In the genomic region with DNA sequence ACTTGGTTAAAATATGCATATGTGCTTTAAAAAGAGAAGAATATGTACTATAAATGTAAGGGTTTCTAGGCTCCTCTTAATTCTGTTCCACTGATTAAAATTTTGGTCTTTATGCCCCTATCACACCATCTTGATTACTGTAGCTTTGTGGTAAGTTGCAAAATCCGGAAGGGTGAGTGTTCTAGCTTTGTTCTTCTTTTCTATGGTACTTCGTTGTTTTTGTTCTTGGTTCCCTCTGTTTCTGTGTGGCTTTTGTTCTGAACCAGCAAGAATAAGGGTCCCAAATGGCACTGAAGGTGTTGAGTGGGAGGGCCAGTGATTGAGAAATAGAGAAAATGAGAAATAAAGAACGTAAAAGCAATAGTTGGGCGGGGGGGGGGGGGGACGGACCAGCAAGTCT, we compare ENCODE assay signal across 30 mouse cellular contexts. TPM values are rescaled to one million over a fixed set of nuclear protein-coding genes. Genes with fewer than 3 reads are reported as not detected.
"Had no signal": no experiment of that assay in that cellular context is flagged by ENCODE, and none has a peak within 500 bp of the region (broad histone marks: within the 10 kb centered on the region; RNA-seq: fewer than 3 reads in every experiment).

No protein-coding gene starts in this region.

- H3K27ac ChIP-seq: intestine, embryonic 15.5 days; kidney, embryonic 15.5 days; limb, embryonic 12.5 days; limb, embryonic 15.5 days; liver, embryonic 12.5 days; midbrain, embryonic 10.5 days; midbrain, embryonic 13.5 days; neural tube, embryonic 13.5 days; stomach, postnatal 0 days had no signal

- DNase-seq: kidney, adult 11 months; kidney, adult 8-10 months; kidney, postnatal 14 days; kidney, postnatal 4 days; left cerebral cortex, postnatal 4 days; lung, adult 2 months; right cerebral cortex, adult 18-20 months; right cerebral cortex, postnatal 14 days; right cerebral cortex, postnatal 4 days; thymus, adult 2 months; thymus, postnatal 14 days; thymus, postnatal 4 days had no signal

- H3K27me3 ChIP-seq: intestine, embryonic 15.5 days; kidney, embryonic 15.5 days; limb, embryonic 12.5 days; limb, embryonic 15.5 days; liver, embryonic 12.5 days; midbrain, embryonic 13.5 days; neural tube, embryonic 13.5 days had no signal

- H3K4me2 ChIP-seq: intestine, embryonic 15.5 days; kidney, embryonic 15.5 days; limb, embryonic 12.5 days; limb, embryonic 15.5 days; liver, embryonic 12.5 days; midbrain, embryonic 13.5 days; neural tube, embryonic 13.5 days had no signal

- H3K9ac ChIP-seq: intestine, embryonic 15.5 days; kidney, embryonic 15.5 days; limb, embryonic 12.5 days; limb, embryonic 15.5 days; liver, embryonic 12.5 days; midbrain, embryonic 13.5 days; neural tube, embryonic 13.5 days had no signal

- H3K4me3 ChIP-seq: intestine, embryonic 15.5 days; kidney, embryonic 15.5 days; limb, embryonic 12.5 days; limb, embryonic 15.5 days; liver, embryonic 12.5 days; megakaryocyte, embryonic 14.5 days; midbrain, embryonic 10.5 days; midbrain, embryonic 13.5 days; neural tube, embryonic 13.5 days had no signal

- H3K36me3 ChIP-seq: intestine, embryonic 15.5 days; kidney, embryonic 15.5 days; limb, embryonic 12.5 days; limb, embryonic 15.5 days; liver, embryonic 12.5 days; midbrain, embryonic 10.5 days; midbrain, embryonic 13.5 days; neural tube, embryonic 13.5 days had no signal

- H3K4me1 ChIP-seq: intestine, embryonic 15.5 days; kidney, embryonic 15.5 days; limb, embryonic 12.5 days; limb, embryonic 15.5 days; liver, embryonic 12.5 days; midbrain, embryonic 13.5 days; neural tube, embryonic 13.5 days had no signal

- H3K9me3 ChIP-seq: intestine, embryonic 15.5 days; kidney, embryonic 15.5 days; limb, embryonic 12.5 days; limb, embryonic 15.5 days; liver, embryonic 12.5 days; megakaryocyte, embryonic 14.5 days; midbrain, embryonic 10.5 days; midbrain, embryonic 13.5 days; neural tube, embryonic 13.5 days had no signal

- ATAC-seq: intestine, embryonic 15.5 days; liver, embryonic 12.5 days; midbrain, embryonic 13.5 days had no signal

RNA-seq across cellular contexts. Expression of gene Rpl9-ps1, which starts 27.2 kb away (rescaled TPM):
- total RNA-seq: layer of hippocampus, adult 18-20 months; layer of hippocampus, postnatal 14 days; left cerebral cortex, adult 8-10 months; left cerebral cortex, postnatal 14 days; left cerebral cortex, postnatal 4 days; midbrain, postnatal 0 days had no signal
- polyA plus RNA-seq: intestine, embryonic 15.5 days; kidney, embryonic 15.5 days; limb, embryonic 12.5 days; limb, embryonic 15.5 days; liver, embryonic 12.5 days; liver, embryonic 16.5 days; lung, adult 2 months; lung, embryonic 16.5 days; midbrain, embryonic 10.5 days; midbrain, embryonic 13.5 days; midbrain, postnatal 0 days; neural tube, embryonic 13.5 days; stomach, embryonic 14.5 days; stomach, postnatal 0 days; thymus, adult 2 months had no signal

RNA-seq across cellular contexts. Expression of gene Ccl3, which starts 30.9 kb away (rescaled TPM):
- total RNA-seq: layer of hippocampus, adult 18-20 months; layer of hippocampus, postnatal 14 days; left cerebral cortex, postnatal 14 days had no signal
- polyA plus RNA-seq: limb, embryonic 12.5 days; stomach, embryonic 14.5 days had no signal

RNA-seq across cellular contexts. Expression of gene Ccl4, which starts 44.1 kb away (rescaled TPM):
- total RNA-seq: layer of hippocampus, adult 18-20 months; layer of hippocampus, postnatal 14 days; left cerebral cortex, postnatal 14 days; left cerebral cortex, postnatal 4 days; midbrain, postnatal 0 days had no signal
- polyA plus RNA-seq: lung, embryonic 16.5 days; midbrain, embryonic 10.5 days; midbrain, embryonic 13.5 days; midbrain, postnatal 0 days had no signal
